Mouse (Mus musculus): ENCODE data around the gene Rubcn.

The Rubcn gene

GRCm38 (mm10) chr16:32815160-32815605, 62.4 kb downstream of the Rubcn start:
- peak; percentile 80 to 82 for DNase-seq

- peak; percentile 33 to 76 for DNase-seq
Observed at GRCm38 (mm10) chr16:32814539-32814938, 63.0 kb downstream of the Rubcn start.

- no peak for DNase-seq
Observed at GRCm38 (mm10) chr16:32813771-32814170, 63.8 kb downstream of the Rubcn start.

- DNase-seq, result peak in 1 of 2 experiments; percentile 34
Observed at GRCm38 (mm10) chr16:32813362-32813761, 64.2 kb downstream of the Rubcn start.

GRCm38 (mm10) chr16:32812888-32813361, 64.6 kb downstream of the Rubcn start:
- peak; percentile 82 to 96 for DNase-seq

- DNase-seq, result no peak
Observed at GRCm38 (mm10) chr16:32810321-32810720, 67.2 kb downstream of the Rubcn start, which contains the start of gene Smbd1. Gene Smbd1 (minus strand): TSS chr16:32810477.

GRCm38 (mm10) chr16:32807408-32808185, 70.0 kb downstream of the Rubcn start:
- peak; percentile 40 to 46 for DNase-seq

- DNase-seq, result peak in 1 of 2 experiments; percentile 19
Observed at GRCm38 (mm10) chr16:32805151-32805550, 72.4 kb downstream of the Rubcn start.

- no peak for DNase-seq
Observed at GRCm38 (mm10) chr16:32803901-32804300, 73.7 kb downstream of the Rubcn start.

GRCm38 (mm10) chr16:32803252-32803853, 74.2 kb downstream of the Rubcn start:
- peak; percentile 68 to 79 for DNase-seq

GRCm38 (mm10) chr16:32797426-32797689, 80.2 kb downstream of the Rubcn start, which contains the start of gene Muc20:
Gene Muc20 (minus strand): TSS chr16:32797435.
- peak in 1 of 2 experiments; percentile 12 for DNase-seq

- no peak for DNase-seq
Observed at GRCm38 (mm10) chr16:32796676-32797425, 80.7 kb downstream of the Rubcn start.

GRCm38 (mm10) chr16:32795177-32795576, 82.4 kb downstream of the Rubcn start:
- no peak for DNase-seq

GRCm38 (mm10) chr16:32790056-32790455, 87.5 kb downstream of the Rubcn start:
- DNase-seq, result no peak

GRCm38 (mm10) chr16:32784840-32785239, 92.7 kb downstream of the Rubcn start:
- no peak for DNase-seq

GRCm38 (mm10) chr16:32783324-32784062, 94.1 kb downstream of the Rubcn start:
- no peak for DNase-seq

GRCm38 (mm10) chr16:32778956-32779355, 98.6 kb downstream of the Rubcn start:
- no peak for DNase-seq

GRCm38 (mm10) chr16:32776676-32777075, 100.9 kb downstream of the Rubcn start:
- no peak for DNase-seq

Data from kidney, postnatal 36 days (tissue).